Mouse (Mus musculus) midbrain, embryonic 14.5 days (tissue): Measurements from ENCODE around the gene Wdr18. TPM values are rescaled to one million over a fixed set of nuclear protein-coding genes. Genes with fewer than 3 reads are reported as not detected.
A peak's percentile ranks its signal among the peaks of the same experiment; 100 is the strongest.
"Not testable (repeated sequence)": the region's sequence is repeated elsewhere in the genome, so short reads cannot be mapped to it uniquely, and the experiment has no call there.

Experiments
- ATAC-seq: fragments of 200-750 bp; cut with Nextera tagmentation; 2 replicates; pipeline ENCODE4 v1.8.0; 2017; ENCODE audit warnings: moderate number of reproducible peaks, moderate library complexity; ENCODE audit not compliant: low FRiP score, low TSS enrichment
- DNase-seq: peaks from one replicate; pipeline ENCODE4 v3.0.0-alpha.2; 2015
- H3K27ac ChIP-seq: fragments of 300-500 bp; sonication (generic); replicated peaks from 2 replicates; pipeline ENCODE4 v1.5.1; 2014; ENCODE audit warnings: mild to moderate bottlenecking, low read depth, low read length, moderate library complexity
- H3K27me3 ChIP-seq: fragments of 300-500 bp; sonication (generic); 2 replicates; pipeline ENCODE4 v1.6.1; 2014; ENCODE audit warnings: low read length, control low read depth, mixed read lengths; ENCODE audit not compliant: control insufficient read depth, insufficient read depth
- H3K36me3 ChIP-seq: fragments of 300-500 bp; sonication (generic); 2 replicates; pipeline ENCODE4 v1.6.1; 2014; ENCODE audit warnings: low read length, control low read depth; ENCODE audit not compliant: control insufficient read depth, insufficient read depth
- H3K4me1 ChIP-seq: fragments of 300-500 bp; sonication (generic); 2 replicates; pipeline ENCODE4 v1.6.1; 2014; ENCODE audit warnings: mild to moderate bottlenecking, antibody characterized with exemption, low read length, control low read depth; ENCODE audit not compliant: control insufficient read depth, insufficient read depth
- H3K4me2 ChIP-seq: fragments of 300-500 bp; sonication (generic); 2 replicates; pipeline ENCODE4 v1.6.1; 2014; ENCODE audit warnings: mild to moderate bottlenecking, low read length, moderate library complexity
- H3K4me3 ChIP-seq: fragments of 300-500 bp; sonication (generic); replicated peaks from 2 replicates; pipeline ENCODE4 v1.5.1; 2014; ENCODE audit warnings: low read depth, low read length
- H3K9ac ChIP-seq: fragments of 300-500 bp; sonication (generic); replicated peaks from 2 replicates; pipeline ENCODE4 v1.6.1; 2014; ENCODE audit warnings: mild to moderate bottlenecking, low read length, moderate library complexity
- H3K9me3 ChIP-seq: fragments of 300-500 bp; sonication (generic); 2 replicates; pipeline ENCODE4 v1.6.1; 2016; ENCODE audit warnings: low read length, control low read depth, mixed read lengths; ENCODE audit not compliant: control insufficient read depth
- WGBS: fragments of 180-500 bp; shearing (Covaris S2); extraction: QIAGEN DNeasy Blood & Tissue Kit; methylation state at CpG from one replicate; pipeline ENCODE4 v1.1.7; 2014; 5-methylcytosine and 5-hydroxymethylcytosine counted together
- polyA plus RNA-seq: library from polyadenylated mRNA; unstranded; fragments of >200 nt; fragmentation: Nextera tagmentation; extraction: Ambion mirVana; gene quantifications from 2 replicates; pipeline ENCODE4 v1.2.1, GENCODE M21; 2014

Wdr18 gene
- polyA plus RNA-seq, 1 experiment from 2014 or later, result 89.6 TPM

DNA sequence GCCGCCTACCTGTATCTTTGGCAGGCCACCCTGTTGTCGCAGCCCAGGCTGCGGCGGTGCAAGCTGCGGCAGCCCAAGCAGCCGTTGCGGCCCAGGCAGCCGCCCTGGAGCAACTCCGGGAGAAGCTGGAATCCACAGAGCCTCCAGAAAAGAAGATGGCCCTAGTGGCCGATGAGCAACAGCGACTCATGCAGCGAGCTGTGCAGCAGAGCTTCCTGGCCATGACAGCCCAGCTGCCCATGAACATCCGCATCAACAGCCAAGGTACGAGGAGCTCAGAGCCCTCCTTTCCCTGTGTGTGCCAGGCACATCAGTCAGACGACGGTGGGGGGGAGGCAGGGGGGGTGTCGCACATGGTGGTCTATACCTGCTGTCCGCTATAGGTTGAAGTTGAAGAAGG lies 9.3 kb upstream of the Wdr18 start:
- no peak overlapping the region for H3K9ac ChIP-seq
- peaks cover 46% of the 10 kb centered on the region for H3K36me3 ChIP-seq
- H3K27me3 ChIP-seq, result no peaks in the 10 kb centered on the region
- no peak overlapping the region for H3K4me3 ChIP-seq
- ATAC-seq (no peak), DNase-seq (no peak)
- H3K9me3 ChIP-seq, result no peaks in the 10 kb centered on the region
- no peak overlapping the region for H3K27ac ChIP-seq
- no peak overlapping the region for H3K4me2 ChIP-seq
- 84% methylated on average over 18 of the region's 18 CpGs for WGBS
- H3K4me1 ChIP-seq, result 0 out of 2 replicates have a peak, but pooled peaks cover 4% of the 10 kb centered on the region

DNA sequence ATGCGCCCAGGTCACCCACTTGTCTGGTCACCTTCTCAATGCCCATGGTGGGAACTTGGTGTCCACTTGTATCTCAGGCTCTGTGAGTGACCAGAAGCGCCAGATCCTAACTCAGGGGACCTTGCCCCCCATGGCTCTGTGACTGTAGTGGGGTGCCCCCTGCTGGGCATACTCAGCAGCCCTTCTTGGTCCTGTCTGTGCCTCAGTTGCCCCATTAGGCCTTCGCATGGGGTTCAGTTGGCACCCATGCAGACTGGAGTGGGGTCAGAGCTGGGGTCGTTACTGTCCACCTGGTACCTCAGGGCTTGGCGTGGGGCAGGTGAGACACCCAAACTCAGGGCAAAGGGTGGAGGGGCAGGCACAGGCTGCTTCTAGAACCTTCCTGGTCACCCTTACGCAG lies 6.0 kb upstream of the Wdr18 start:
- DNase-seq (no peak), ATAC-seq (no peak)
- no peak overlapping the region for H3K4me3 ChIP-seq
- 84% methylated on average over 6 of the region's 6 CpGs for WGBS
- H3K27ac ChIP-seq, result no peak overlapping the region
- no peaks in the 10 kb centered on the region; the same call in 1 of the 2 replicates for H3K27me3 ChIP-seq
- H3K4me1 ChIP-seq, result no peaks in the 10 kb centered on the region
- no peak overlapping the region for H3K4me2 ChIP-seq
- H3K9ac ChIP-seq, result no peak overlapping the region
- peaks cover 38% of the 10 kb centered on the region for H3K36me3 ChIP-seq
- no peaks in the 10 kb centered on the region for H3K9me3 ChIP-seq

DNA sequence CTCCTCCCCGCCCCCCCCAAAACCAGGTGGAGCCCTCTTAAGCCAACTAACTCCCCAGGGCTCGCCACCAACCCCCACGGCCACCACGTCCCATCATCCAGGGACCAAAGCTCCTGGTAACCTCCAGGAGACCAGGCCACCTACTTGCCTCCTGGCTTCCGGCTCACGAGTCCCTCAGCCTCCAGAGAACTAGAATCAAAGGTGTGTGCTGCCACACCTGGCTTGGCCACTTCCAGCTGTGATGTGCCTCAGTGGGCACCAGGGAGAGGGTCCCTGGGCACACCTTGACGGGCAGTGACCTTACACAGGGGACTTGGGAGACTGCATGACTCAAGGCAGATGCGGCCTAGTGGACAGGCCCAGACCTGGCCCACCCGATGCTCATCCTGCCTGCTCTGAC lies 4.3 kb upstream of the Wdr18 start:
- DNase-seq, result no peak
- no peak overlapping the region for H3K4me2 ChIP-seq
- ATAC-seq, result no peak
- peaks cover 24% of the 10 kb centered on the region for H3K36me3 ChIP-seq
- no peaks in the 10 kb centered on the region; the same call in 1 of the 2 replicates for H3K27me3 ChIP-seq
- H3K9me3 ChIP-seq, result no peaks in the 10 kb centered on the region
- no peak overlapping the region for H3K4me3 ChIP-seq
- no peak overlapping the region for H3K27ac ChIP-seq
- no peak overlapping the region for H3K9ac ChIP-seq
- 78% methylated on average over 9 of the region's 9 CpGs for WGBS
- H3K4me1 ChIP-seq, result peaks cover 4% of the 10 kb centered on the region; the same call in 1 of the 2 replicates

DNA sequence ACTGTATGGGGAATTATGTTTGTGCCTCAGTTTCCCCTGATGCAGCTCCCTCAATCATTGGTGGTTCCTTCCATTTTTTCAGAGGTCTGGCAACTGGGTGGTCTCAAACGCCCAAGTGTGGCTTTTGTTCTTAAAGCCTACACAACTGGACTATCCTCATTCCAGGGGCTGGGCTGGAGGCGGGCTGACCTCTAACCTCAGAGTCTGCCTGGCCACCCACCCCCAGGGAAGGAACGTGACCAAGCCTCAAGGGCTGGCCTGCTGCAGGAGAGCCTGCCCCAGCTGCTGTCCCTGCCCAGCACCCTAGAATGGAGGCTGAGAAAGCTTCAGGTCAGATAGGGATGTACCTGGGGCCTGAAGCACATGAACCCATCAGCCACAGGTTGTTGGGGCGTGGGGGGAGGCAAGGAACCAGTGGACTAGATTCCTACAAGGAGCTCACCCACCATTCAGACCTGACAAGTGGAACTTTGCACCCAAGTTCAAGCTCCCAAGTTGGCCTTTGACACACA lies 3.3 kb upstream of the Wdr18 start:
- WGBS, result 17% methylated on average over 4 of the region's 4 CpGs
- Histone ChIP-seq H3K4me1 (peaks cover 6% of the 10 kb centered on the region; the same call in 1 of the 2 replicates), H3K9ac (no peak overlapping the region)

DNA sequence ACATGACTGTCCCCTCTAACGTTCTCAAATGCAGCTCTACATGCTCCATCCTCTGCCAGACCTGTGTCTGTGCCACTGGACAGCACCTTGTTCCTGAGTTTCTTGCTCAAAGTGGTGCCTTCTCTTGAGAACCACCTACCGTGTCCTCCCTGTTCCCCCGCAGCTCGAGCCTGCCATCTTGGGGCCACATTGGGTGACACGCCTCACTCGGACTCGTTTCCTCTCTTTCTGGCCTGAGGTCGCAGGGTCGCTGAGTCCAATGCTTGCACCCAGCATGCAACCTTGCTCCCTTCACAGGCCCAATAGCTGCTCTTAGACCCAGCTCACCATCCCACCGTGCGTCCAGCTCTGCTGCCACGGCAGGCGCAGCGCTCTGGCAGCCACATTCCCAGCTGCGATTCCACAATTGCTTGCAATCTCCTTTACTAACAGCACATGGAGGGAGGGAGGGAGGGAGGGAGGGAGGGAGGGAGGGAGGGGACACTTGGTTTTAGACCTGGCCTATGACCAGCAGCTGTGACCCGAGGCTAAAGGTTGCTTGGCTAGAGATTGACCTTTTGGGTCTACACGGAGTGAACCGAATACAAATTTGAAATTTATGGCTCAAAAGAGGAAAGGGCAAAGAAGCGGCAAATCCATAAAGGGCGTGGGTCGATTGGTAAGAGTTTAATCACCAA lies 1.7 kb upstream of the Wdr18 start:
- ATAC-seq, result no peak
- no peak overlapping the region for H3K4me3 ChIP-seq

More for the DNA sequence above, 3.3 kb upstream of the Wdr18 start:
- no peak for DNase-seq
- no peaks in the 10 kb centered on the region; the same call in 1 of the 2 replicates for H3K27me3 ChIP-seq
- H3K27ac ChIP-seq, result no peak overlapping the region
- no peak overlapping the region for H3K4me2 ChIP-seq
- H3K36me3 ChIP-seq, result peaks cover 14% of the 10 kb centered on the region
- H3K9me3 ChIP-seq, result no peaks in the 10 kb centered on the region
- no peak for ATAC-seq
- no peak overlapping the region for H3K4me3 ChIP-seq

DNA sequence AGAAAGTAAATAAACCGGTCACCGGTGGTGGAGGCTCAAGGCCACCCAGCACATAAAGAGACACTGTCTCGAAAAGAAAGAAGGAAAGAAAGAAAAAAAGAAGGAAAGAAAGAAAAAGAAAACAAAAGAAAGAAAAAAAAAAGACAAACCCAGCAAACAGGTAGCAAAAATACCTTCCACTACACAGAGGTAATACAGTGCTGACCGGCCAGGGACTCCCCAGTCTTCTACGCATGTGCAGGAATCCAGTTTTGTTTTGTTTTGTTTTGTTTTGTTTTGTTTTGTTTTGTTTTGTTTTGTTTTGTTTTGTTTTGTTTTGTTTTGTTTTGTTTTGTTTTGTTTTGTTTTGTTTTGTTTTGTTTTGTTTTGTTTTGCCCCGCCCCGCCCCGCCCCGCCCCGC lies 540 bp upstream of the Wdr18 start:
- peaks cover 23% of the 10 kb centered on the region for H3K36me3 ChIP-seq
- not testable (repeated sequence) for ATAC-seq, H3K27me3 ChIP-seq, H3K9ac ChIP-seq, H3K27ac ChIP-seq, DNase-seq, H3K9me3 ChIP-seq, H3K4me1 ChIP-seq
- H3K4me3 ChIP-seq, result peak overlapping the region; percentile 90; the same call in 1 of the 2 replicates
- 36% methylated on average over 10 of the region's 10 CpGs for WGBS
- H3K4me2 ChIP-seq, result peak overlapping the region; percentile 82; the same call in 1 of the 2 replicates

More for the DNA sequence above, 1.7 kb upstream of the Wdr18 start:
- DNase-seq, result peak; percentile 69
- H3K27ac ChIP-seq, result no peak overlapping the region
- no peak overlapping the region; the same call in 1 of the 2 replicates for H3K9ac ChIP-seq
- H3K4me1 ChIP-seq, result peaks cover 6% of the 10 kb centered on the region; the same call in 1 of the 2 replicates
- WGBS, result 13% methylated on average over 21 of the region's 21 CpGs
- peaks cover 15% of the 10 kb centered on the region for H3K36me3 ChIP-seq
- no peak overlapping the region for H3K4me2 ChIP-seq
- no peaks in the 10 kb centered on the region; the same call in 1 of the 2 replicates for H3K27me3 ChIP-seq
- H3K9me3 ChIP-seq, result no peaks in the 10 kb centered on the region

DNA sequence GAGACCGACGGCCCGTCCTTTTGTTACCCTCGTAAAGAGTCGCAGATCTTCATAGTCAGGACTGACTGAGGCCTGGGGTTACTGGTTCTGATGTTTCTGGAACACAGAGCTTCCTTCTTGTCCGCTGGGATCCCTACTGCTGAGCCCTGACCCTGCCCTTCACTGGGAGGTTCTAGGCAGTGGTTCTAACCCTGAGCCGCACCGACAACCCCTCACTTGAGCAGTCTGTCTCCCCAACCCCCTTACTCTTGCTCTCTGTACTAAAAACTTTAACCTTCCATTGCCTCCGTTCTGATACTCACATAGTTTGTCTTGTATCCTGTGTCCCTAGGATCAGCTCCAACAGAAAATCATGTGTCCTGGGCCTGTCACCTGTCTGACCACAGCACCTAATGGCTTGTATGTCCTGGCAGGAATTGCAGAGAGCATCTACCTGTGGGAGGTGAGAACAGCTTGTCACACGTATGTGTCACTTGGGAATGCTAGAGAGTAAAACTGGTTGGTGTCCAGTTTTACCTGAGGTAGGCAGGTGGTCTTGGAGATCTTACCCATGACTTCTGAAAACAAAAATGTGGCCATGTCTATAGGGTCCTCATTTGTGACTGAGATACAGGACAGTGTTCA lies 831 bp downstream of the Wdr18 start:
- Histone ChIP-seq H3K4me2 (peak overlapping the region; percentile 82), H3K27ac (no peak overlapping the region; the same call in 1 of the 2 replicates), H3K36me3 (peaks cover 36% of the 10 kb centered on the region), H3K4me1 (peaks cover 6% of the 10 kb centered on the region; the same call in 1 of the 2 replicates), H3K9ac (peak overlapping the region; percentile 74), H3K27me3 (no peaks in the 10 kb centered on the region; the same call in 1 of the 2 replicates), H3K9me3 (no peaks in the 10 kb centered on the region), H3K4me3 (peak overlapping the region; percentile 90)
- no peak for DNase-seq
- ATAC-seq, result no peak
- WGBS, result 18% methylated on average over 10 of the region's 10 CpGs

DNA sequence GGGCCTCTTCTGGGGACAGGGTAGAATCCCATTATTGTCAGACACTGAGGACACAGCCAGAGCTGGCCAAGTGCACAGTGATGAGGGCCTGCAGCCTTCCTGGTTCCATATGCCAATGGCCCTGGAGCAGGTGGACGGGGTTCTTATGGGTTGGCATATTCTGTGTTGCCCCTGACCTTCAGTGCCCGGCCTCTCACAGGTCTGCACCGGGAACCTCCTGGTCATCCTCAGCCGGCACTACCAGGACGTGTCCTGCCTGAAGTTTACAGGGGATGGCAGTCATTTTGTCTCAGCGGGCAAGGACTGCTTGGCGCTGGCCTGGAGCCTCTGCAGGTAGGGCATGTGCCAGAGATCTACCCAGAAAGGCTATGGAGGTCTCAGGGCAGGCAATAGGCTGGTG lies 4.8 kb downstream of the Wdr18 start:
- peaks cover 62% of the 10 kb centered on the region for H3K36me3 ChIP-seq
- H3K27ac ChIP-seq, result no peak overlapping the region
- ATAC-seq, result no peak

More for the DNA sequence above, 4.8 kb downstream of the Wdr18 start:
- Histone ChIP-seq H3K4me3 (no peak overlapping the region), H3K4me2 (no peak overlapping the region), H3K9me3 (no peaks in the 10 kb centered on the region), H3K27me3 (peaks cover 6% of the 10 kb centered on the region; the same call in 1 of the 2 replicates), H3K9ac (no peak overlapping the region), H3K4me1 (peaks cover 6% of the 10 kb centered on the region; the same call in 1 of the 2 replicates)
- 95% methylated on average over 7 of the region's 7 CpGs for WGBS
- DNase-seq, result no peak
